Mouse (Mus musculus): Measurements from ENCODE around the gene Gm17469. TPM values are rescaled to one million over a fixed set of nuclear protein-coding genes. Genes with fewer than 3 reads are reported as not detected.
"Not testable (repeated sequence)": the region's sequence is repeated elsewhere in the genome, so short reads cannot be mapped to it uniquely, and the experiment has no call there.

The Gm17469 gene
- total RNA-seq (2021): not detected
- long read RNA-seq, experiment 1: 0 reads
- long read RNA-seq, experiment 2: 0 reads

- not testable (repeated sequence) for DNase-seq
These were observed at the start of gene Gm17469 for GRCm38 (mm10) chrX:124629593-124629992. Gene Gm17469, plus strand, starts transcription at chrX:124629893.

Other genes with a start within 250 kb of the Gm17469 start
- not detected for gene Gm17584, start 129.3 kb upstream of the Gm17469 start, total RNA-seq (2021)